Mouse (Mus musculus): Measurements from ENCODE around the gene Stk16. TPM values are rescaled to one million over a fixed set of nuclear protein-coding genes. Genes with fewer than 3 reads are reported as not detected.
A peak's percentile ranks its signal among the peaks of the same experiment; 100 is the strongest.

The Stk16 gene
- polyA plus RNA-seq, 1 experiment from 2014 or later: 75.8 TPM

DNA sequence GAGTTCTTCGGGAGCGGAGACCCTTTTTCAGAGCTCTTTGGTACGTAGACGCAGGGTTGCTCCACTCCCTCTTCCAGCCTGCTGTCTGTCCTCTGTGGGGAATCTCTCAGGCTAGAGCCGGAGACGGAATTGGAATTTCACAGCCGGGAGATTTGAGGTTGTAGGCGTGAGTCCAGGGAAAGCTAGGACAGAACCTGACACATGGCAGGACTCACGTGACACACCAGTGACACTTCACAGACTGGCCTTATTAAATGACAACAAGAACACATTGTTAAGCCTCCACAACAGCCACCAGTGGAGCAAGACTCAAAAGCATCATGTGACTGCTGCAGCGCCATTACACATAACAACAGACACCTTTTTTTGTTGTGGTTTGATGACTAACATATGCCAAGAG is 29.0 kb downstream of the Stk16 start:
- no peak for ATAC-seq
- Histone ChIP-seq H3K27me3 (replicated peaks; ENCODE audit: insufficient read depth, low read length) (no peaks in the 10 kb centered on the region), H3K4me2 (replicated peaks; ENCODE audit: low read depth, low read length) (no peak overlapping the region), H3K36me3 (ENCODE audit: insufficient read depth, low read length) (no peaks in the 10 kb centered on the region), H3K27ac (ENCODE audit: low read length) (no peak overlapping the region), H3K4me1 (ENCODE audit: insufficient read depth, low read depth, low read length) (peaks cover 6% of the 10 kb centered on the region; the same call in 1 of the 2 replicates), H3K4me3 (ENCODE audit: low read depth, low read length) (no peak overlapping the region), H3K9ac (replicated peaks; ENCODE audit: low read depth) (no peak overlapping the region), H3K9me3 (ENCODE audit: low read length) (no peaks in the 10 kb centered on the region)
- DNase-seq (ENCODE audit: low spot score): peak; percentile 48
- TF ChIP-seq EP300 (IDR thresholded peaks at IDR 0.05): no peak
- TF ChIP-seq CTCF (IDR thresholded peaks at IDR 0.05): no peak
- 83% methylated on average over 10 of the region's 10 CpGs for WGBS

DNA sequence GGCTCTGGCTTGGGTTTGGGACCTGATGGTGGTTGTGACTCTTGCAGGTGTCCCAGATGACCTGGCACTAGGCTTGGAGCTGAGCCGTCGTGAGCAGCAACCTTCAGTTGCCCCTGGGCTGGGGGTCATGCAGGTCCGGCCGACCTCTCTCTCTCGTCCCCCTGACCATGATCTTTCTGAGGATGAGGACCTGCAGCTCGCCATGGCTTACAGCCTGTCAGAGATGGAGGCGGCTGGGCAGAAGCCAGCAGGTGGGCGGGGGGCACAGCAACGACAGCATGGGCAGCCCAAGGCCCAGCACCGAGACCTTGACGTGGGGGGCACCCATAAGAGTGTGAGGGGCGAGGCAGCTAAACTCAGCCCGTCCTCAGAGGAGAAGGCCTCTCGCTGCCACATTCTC is 32.8 kb downstream of the Stk16 start:
- H3K36me3 ChIP-seq (ENCODE audit: insufficient read depth, low read length): no peaks in the 10 kb centered on the region; the same call in 1 of the 2 replicates
- no peak overlapping the region for H3K9ac ChIP-seq (replicated peaks; ENCODE audit: low read depth)
- H3K27ac ChIP-seq (ENCODE audit: low read length): no peak overlapping the region
- no peak overlapping the region for H3K4me2 ChIP-seq (replicated peaks; ENCODE audit: low read depth, low read length)
- TF ChIP-seq EP300 (IDR thresholded peaks at IDR 0.05) (no peak), CTCF (IDR thresholded peaks at IDR 0.05) (no peak)
- no peak overlapping the region for H3K4me3 ChIP-seq (ENCODE audit: low read depth, low read length)
- DNase-seq (ENCODE audit: low spot score): no peak
- 88% methylated on average over 14 of the region's 14 CpGs for WGBS
- no peaks in the 10 kb centered on the region for H3K27me3 ChIP-seq (replicated peaks; ENCODE audit: insufficient read depth, low read length)
- H3K4me1 ChIP-seq (ENCODE audit: insufficient read depth, low read depth, low read length): peaks cover 5% of the 10 kb centered on the region; the same call in 1 of the 2 replicates
- ATAC-seq: no peak
- H3K9me3 ChIP-seq (ENCODE audit: low read length): no peaks in the 10 kb centered on the region

DNA sequence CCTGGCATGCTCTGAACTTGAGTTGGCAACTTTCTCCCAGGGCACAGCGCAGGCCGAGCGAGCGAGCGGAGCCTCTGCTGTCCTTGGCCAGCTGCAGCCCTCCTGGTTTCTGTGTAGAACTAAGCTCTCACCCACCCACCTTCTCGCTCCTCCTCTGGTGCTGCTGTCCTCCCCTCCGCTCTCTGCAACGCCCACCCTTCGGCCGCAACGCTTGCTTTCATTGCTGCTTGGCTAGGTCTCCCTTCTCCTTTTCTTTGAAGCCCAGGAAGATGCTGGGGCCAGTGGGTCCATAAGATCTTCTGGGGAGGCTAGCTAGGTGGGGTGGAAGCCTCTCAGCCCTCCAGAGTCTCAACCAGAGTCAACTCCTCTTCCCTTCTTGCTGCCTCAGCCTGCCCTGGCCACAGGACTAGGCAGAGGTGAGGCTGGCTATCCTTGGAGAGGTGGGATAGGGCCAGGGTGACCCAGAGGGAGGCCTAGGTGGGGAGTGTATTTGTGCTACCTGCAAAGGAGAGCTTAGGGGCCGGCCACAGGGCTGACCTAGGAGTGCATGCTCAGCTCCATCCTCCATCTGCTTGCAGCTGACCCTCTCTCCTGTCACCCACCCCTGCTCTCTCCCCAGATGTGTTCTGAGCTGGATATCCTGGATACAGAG is 33.7 kb downstream of the Stk16 start:
- ATAC-seq: no peak
- Histone ChIP-seq H3K9me3 (ENCODE audit: low read length) (no peaks in the 10 kb centered on the region), H3K9ac (replicated peaks; ENCODE audit: low read depth) (no peak overlapping the region), H3K27ac (ENCODE audit: low read length) (no peak overlapping the region), H3K4me1 (ENCODE audit: insufficient read depth, low read depth, low read length) (peaks cover 8% of the 10 kb centered on the region; the same call in 1 of the 2 replicates), H3K4me2 (replicated peaks; ENCODE audit: low read depth, low read length) (no peak overlapping the region), H3K36me3 (ENCODE audit: insufficient read depth, low read length) (no peaks in the 10 kb centered on the region; the same call in 1 of the 2 replicates), H3K4me3 (ENCODE audit: low read depth, low read length) (no peak overlapping the region), H3K27me3 (replicated peaks; ENCODE audit: insufficient read depth, low read length) (no peaks in the 10 kb centered on the region)
- 90% methylated on average over 12 of the region's 12 CpGs for WGBS
- no peak for DNase-seq (ENCODE audit: low spot score)
- TF ChIP-seq CTCF (IDR thresholded peaks at IDR 0.05): no peak
- no peak for TF ChIP-seq EP300 (IDR thresholded peaks at IDR 0.05)

DNA sequence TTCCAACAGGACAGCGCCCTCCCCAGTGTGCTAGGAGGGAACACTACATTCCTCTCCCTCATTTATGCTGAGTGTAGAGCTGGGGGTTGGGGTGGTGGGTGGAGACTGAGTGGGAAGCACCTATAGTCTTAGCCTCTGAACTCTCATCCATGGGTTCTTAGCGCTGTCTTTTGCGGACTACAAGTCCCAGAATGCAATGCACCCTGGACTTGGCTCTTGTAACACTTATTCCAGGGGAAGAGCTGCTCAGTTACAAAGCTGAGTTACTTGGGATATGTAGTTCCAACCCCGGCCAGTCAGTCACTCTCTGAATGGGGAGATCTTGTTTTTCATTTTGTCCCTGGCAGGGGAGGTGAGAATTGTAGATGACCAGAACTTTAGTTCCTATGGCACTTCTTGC is 34.2 kb downstream of the Stk16 start:
- ATAC-seq: peak; percentile 76

DNA sequence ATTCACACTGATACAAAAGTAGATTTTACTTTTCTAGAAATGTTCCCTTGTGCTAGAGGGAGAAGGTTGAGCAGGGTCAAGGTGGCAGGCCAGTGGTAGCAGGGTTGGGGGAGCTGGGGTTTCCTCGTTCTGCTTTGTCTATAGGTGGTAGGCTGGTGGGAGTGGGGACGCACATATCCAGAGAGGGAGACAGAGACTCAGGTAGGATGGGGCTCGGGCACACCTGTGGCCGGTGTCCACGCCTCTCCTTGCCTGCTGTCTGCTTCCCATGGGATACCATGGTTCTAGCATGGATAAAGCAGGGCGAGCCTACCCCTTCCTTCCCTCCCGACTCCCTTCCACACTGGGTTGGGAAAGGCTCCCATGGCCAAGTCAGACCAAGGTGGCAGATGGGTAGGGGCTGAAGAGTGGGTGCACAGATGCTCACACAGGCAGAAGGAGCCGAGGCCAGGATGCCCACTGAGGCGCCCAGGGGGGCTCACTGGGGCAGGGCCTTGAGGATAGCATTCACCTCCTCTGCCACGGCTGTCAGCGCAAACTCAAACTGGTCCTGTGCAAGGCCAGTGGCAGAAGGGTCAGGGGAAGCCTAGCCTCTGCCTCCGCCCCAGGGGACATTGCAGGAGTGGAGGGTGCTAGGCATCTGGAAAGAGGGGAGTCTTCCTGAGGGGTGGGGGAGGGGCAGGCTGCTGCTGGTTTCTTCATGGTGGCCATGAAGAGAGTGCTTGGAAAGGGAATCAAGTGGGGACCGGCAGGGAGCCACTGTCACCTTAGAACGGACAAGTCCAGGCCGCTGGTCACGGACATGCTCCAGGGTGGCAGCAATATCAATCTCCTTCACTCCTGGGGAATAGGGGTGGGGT is 36.7 kb downstream of the Stk16 start:
- no peak overlapping the region for H3K4me3 ChIP-seq (ENCODE audit: low read depth, low read length)
- H3K27me3 ChIP-seq (replicated peaks; ENCODE audit: insufficient read depth, low read length): no peaks in the 10 kb centered on the region
- TF ChIP-seq EP300 (IDR thresholded peaks at IDR 0.05) (no peak), CTCF (IDR thresholded peaks at IDR 0.05) (no peak)
- DNase-seq (ENCODE audit: low spot score) (no peak), ATAC-seq (no peak)
- no peaks in the 10 kb centered on the region; the same call in 1 of the 2 replicates for H3K36me3 ChIP-seq (ENCODE audit: insufficient read depth, low read length)
- no peak overlapping the region for H3K4me2 ChIP-seq (replicated peaks; ENCODE audit: low read depth, low read length)
- peak overlapping the region; percentile 79; the same call in 1 of the 2 replicates for H3K27ac ChIP-seq (ENCODE audit: low read length)
- H3K9ac ChIP-seq (replicated peaks; ENCODE audit: low read depth): peak overlapping the region; percentile 2
- H3K9me3 ChIP-seq (ENCODE audit: low read length): no peaks in the 10 kb centered on the region
- H3K4me1 ChIP-seq (ENCODE audit: insufficient read depth, low read depth, low read length): peaks cover 8% of the 10 kb centered on the region; the same call in 1 of the 2 replicates
- 81% methylated on average over 16 of the region's 16 CpGs for WGBS

More for the DNA sequence above, 34.2 kb downstream of the Stk16 start:
- H3K27me3 ChIP-seq (replicated peaks; ENCODE audit: insufficient read depth, low read length): no peaks in the 10 kb centered on the region
- WGBS: 29% methylated on average over 4 of the region's 4 CpGs
- H3K4me3 ChIP-seq (ENCODE audit: low read depth, low read length): no peak overlapping the region
- no peaks in the 10 kb centered on the region; the same call in 1 of the 2 replicates for H3K36me3 ChIP-seq (ENCODE audit: insufficient read depth, low read length)
- H3K9ac ChIP-seq (replicated peaks; ENCODE audit: low read depth): no peak overlapping the region
- DNase-seq (ENCODE audit: low spot score): peak; percentile 84
- H3K4me1 ChIP-seq (ENCODE audit: insufficient read depth, low read depth, low read length): peaks cover 8% of the 10 kb centered on the region; the same call in 1 of the 2 replicates
- no peaks in the 10 kb centered on the region for H3K9me3 ChIP-seq (ENCODE audit: low read length)
- H3K4me2 ChIP-seq (replicated peaks; ENCODE audit: low read depth, low read length): no peak overlapping the region
- TF ChIP-seq CTCF (IDR thresholded peaks at IDR 0.05): peak; percentile 37
- no peak for TF ChIP-seq EP300 (IDR thresholded peaks at IDR 0.05)
- no peak overlapping the region for H3K27ac ChIP-seq (ENCODE audit: low read length)

Measured in lung, postnatal 0 days (tissue).